Mouse (Mus musculus): Measurements from ENCODE around the gene Olfr788.

Gene Olfr788

GRCm38 (mm10) chr10:129470698-129471097 lies at the start of gene Olfr788:
Gene Olfr788 (plus strand): TSS chr10:129470998.
- no peak for DNase-seq (ENCODE audit: low read depth, low spot score)

GRCm38 (mm10) chr10:129427006-129427405 lies 43.8 kb upstream of the Olfr788 start, which contains the start of gene Olfr786:
Gene Olfr786 (plus strand): TSS chr10:129427306.
- DNase-seq (ENCODE audit: low read depth, low spot score) = no peak

GRCm38 (mm10) chr10:129461562-129461961 lies 9.2 kb upstream of the Olfr788 start, which contains the start of gene Olfr787:
Gene Olfr787 (plus strand): TSS chr10:129461862.
- DNase-seq (ENCODE audit: low read depth, low spot score) = no peak

- no peak for DNase-seq (ENCODE audit: low read depth, low spot score)
Measured at GRCm38 (mm10) chr10:129473256-129473655, 2.5 kb downstream of the Olfr788 start.

GRCm38 (mm10) chr10:129473723-129474122 lies 2.9 kb downstream of the Olfr788 start:
- no peak for DNase-seq (ENCODE audit: low read depth, low spot score)

- no peak for DNase-seq (ENCODE audit: low read depth, low spot score)
Measured at GRCm38 (mm10) chr10:129484452-129484851, 13.7 kb downstream of the Olfr788 start, which contains the start of gene Olfr789. Gene Olfr789 (plus strand): TSS chr10:129484752.

- no peak for DNase-seq (ENCODE audit: low read depth, low spot score)
Measured at GRCm38 (mm10) chr10:129490101-129490500, 19.3 kb downstream of the Olfr788 start.

- DNase-seq (ENCODE audit: low read depth, low spot score) = no peak
Measured at GRCm38 (mm10) chr10:129498192-129498591, 27.4 kb downstream of the Olfr788 start, which contains the start of gene Olfr790. Gene Olfr790 (plus strand): TSS chr10:129498492.

- no peak for DNase-seq (ENCODE audit: low read depth, low spot score)
Measured at GRCm38 (mm10) chr10:129521492-129521891, 50.7 kb downstream of the Olfr788 start, which contains the start of gene Olfr791. Gene Olfr791 (plus strand): TSS chr10:129521792.
